Comparison of ENCODE assay signal across 17 mouse cellular contexts in the genomic region with DNA sequence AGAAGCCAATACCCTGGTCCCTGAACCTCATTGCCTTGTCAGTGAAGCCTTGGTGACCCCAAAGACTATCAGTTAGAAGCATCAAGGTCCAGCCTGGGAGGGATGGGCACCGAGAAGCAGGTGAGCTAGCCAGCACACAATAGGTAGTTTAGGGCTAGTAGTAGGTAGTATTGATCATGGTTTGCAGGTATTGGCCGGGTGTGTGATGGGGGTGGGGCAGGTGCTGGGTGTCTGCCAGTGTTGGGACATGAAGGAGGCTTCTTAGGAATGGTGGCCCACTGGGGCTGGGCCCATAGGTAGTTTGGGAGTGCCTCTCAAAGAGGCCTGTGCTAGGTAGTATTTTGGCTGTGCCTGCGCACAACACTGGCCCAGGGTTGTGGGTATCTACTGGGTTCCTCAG. TPM values are rescaled to one million over a fixed set of nuclear protein-coding genes. Genes with fewer than 3 reads are reported as not detected.
A peak's percentile ranks its signal among the peaks of the same experiment; 100 is the strongest.
DNase-seq lines count a peak whose midpoint lies in the region; ATAC-seq and TF ChIP-seq lines count a peak whose summit lies in the region.
"Had no signal": no experiment of that assay in that cellular context is flagged by ENCODE, and none has a peak within 500 bp of the region (broad histone marks: within the 10 kb centered on the region; RNA-seq: fewer than 3 reads in every experiment).

No protein-coding gene starts in this region.

- peaks cover 97% of the 10 kb centered on the region for H3K27me3 ChIP-seq in midbrain, embryonic 15.5 days (replicated peaks)

- no peak overlapping the region for H3K4me3 ChIP-seq in gastrocnemius, adult 2 months
- H3K4me3 ChIP-seq in midbrain, embryonic 15.5 days, result no peak overlapping the region

- H3K36me3 ChIP-seq in midbrain, embryonic 15.5 days (replicated peaks), result no peaks in the 10 kb centered on the region
- H3K36me3 ChIP-seq: stomach, embryonic 15.5 days had no signal

- ATAC-seq in midbrain, embryonic 15.5 days (replicated peaks), result no peak
- ATAC-seq: forebrain, postnatal 0 days had no signal

- no peak overlapping the region for H3K9ac ChIP-seq in midbrain, embryonic 15.5 days
- H3K9ac ChIP-seq: forebrain, postnatal 0 days; stomach, embryonic 15.5 days had no signal

- no peak overlapping the region for H3K27ac ChIP-seq in gastrocnemius, adult 2 months
- no peak overlapping the region for H3K27ac ChIP-seq in midbrain, embryonic 15.5 days
- H3K27ac ChIP-seq: stomach, embryonic 15.5 days had no signal

- TF ChIP-seq CTCF in gastrocnemius, adult 2 months (IDR thresholded peaks at IDR 0.05), result no peak

- peaks cover 16% of the 10 kb centered on the region for H3K4me1 ChIP-seq in midbrain, embryonic 15.5 days

- no peaks in the 10 kb centered on the region for H3K9me3 ChIP-seq in midbrain, embryonic 15.5 days
- H3K9me3 ChIP-seq: stomach, embryonic 15.5 days had no signal

- 14% methylated on average over 3 of the region's 3 CpGs for WGBS in midbrain, embryonic 15.5 days

- no peak overlapping the region for H3K4me2 ChIP-seq in midbrain, embryonic 15.5 days

- intact Hi-C loops in gastrocnemius, adult 2 months (cut with DNase I), result loop anchor here (5.0 kb wide), 1 partner anchor 833 kb away; no protein-coding TSS in a partner anchor

- peak; percentile 24 for DNase-seq in gastrocnemius, adult 2 months
- DNase-seq in gastrocnemius, postnatal 10 days, result no peak
- peak; percentile 5 for DNase-seq in ZHBTc4 (ENCODE audit: low read depth, low spot score)
- peak; percentile 39 for DNase-seq in kidney, postnatal 10 days
- peak; percentile 11 for DNase-seq in naive thymus-derived CD4-positive, alpha-beta T cell, adult 2 months (ENCODE audit: low read depth)
- DNase-seq in urinary bladder, postnatal 36 days (ENCODE audit: low spot score in 2 of 2), result no peak
- DNase-seq in embryo, embryonic 10 days (ENCODE audit: low spot score), result no peak
- DNase-seq: adrenal gland, adult 2 months; cerebellum, adult 8-10 months; forebrain, postnatal 0 days; left cerebral cortex, postnatal 4 days had no signal

RNA-seq across cellular contexts. Expression of a gene that starts 1.9 kb away (rescaled TPM):
- total RNA-seq in gastrocnemius, adult 2 months (2021), result under 1 TPM in 1 of 2 experiments, not detected in 1; 0.82 TPM
- total RNA-seq in gastrocnemius, postnatal 10 days (2021), result not detected
- not detected in 2 replicates for polyA plus RNA-seq in midbrain, embryonic 15.5 days (2015; fragmentation: Nextera tagmentation; extraction: Ambion mirVana)
- total RNA-seq: forebrain, postnatal 0 days; layer of hippocampus, postnatal 14 days; left cerebral cortex, postnatal 4 days; megakaryocyte, adult 5-6 weeks had no signal
- polyA plus RNA-seq: forebrain, postnatal 0 days; heart, embryonic 16.5 days; lung, embryonic 16.5 days; stomach, embryonic 15.5 days had no signal

RNA-seq across cellular contexts. Expression of a gene that starts 1.9 kb away (rescaled TPM):
- 1 to 10 TPM; 2.8 to 3.1 TPM for total RNA-seq in gastrocnemius, adult 2 months (2021)
- total RNA-seq in gastrocnemius, postnatal 10 days (2021), result 1 to 10 TPM; 2.0 to 5.0 TPM
- not detected in 2 replicates for polyA plus RNA-seq in midbrain, embryonic 15.5 days (2015; fragmentation: Nextera tagmentation; extraction: Ambion mirVana)
- total RNA-seq: forebrain, postnatal 0 days; layer of hippocampus, postnatal 14 days; left cerebral cortex, postnatal 4 days; megakaryocyte, adult 5-6 weeks had no signal
- polyA plus RNA-seq: forebrain, postnatal 0 days had no signal

RNA-seq across cellular contexts. Expression of a gene that starts 6.5 kb away (rescaled TPM):
- total RNA-seq in gastrocnemius, adult 2 months (2021), result 1 to 10 TPM; 2.6 to 2.7 TPM
- total RNA-seq in gastrocnemius, postnatal 10 days (2021), result 1 to 10 TPM; 1.6 to 2.2 TPM
- polyA plus RNA-seq in midbrain, embryonic 15.5 days (2015; fragmentation: Nextera tagmentation; extraction: Ambion mirVana), result not detected in 2 replicates
- total RNA-seq: forebrain, postnatal 0 days; layer of hippocampus, postnatal 14 days; left cerebral cortex, postnatal 4 days; megakaryocyte, adult 5-6 weeks had no signal
- polyA plus RNA-seq: forebrain, postnatal 0 days; heart, embryonic 16.5 days had no signal

RNA-seq across cellular contexts. Expression of a gene that starts 6.6 kb away (rescaled TPM):
- 1 to 10 TPM; 4.7 to 5.0 TPM for total RNA-seq in gastrocnemius, adult 2 months (2021)
- total RNA-seq in gastrocnemius, postnatal 10 days (2021), result 1 to 10 TPM; 9.4 to 9.7 TPM
- polyA plus RNA-seq in midbrain, embryonic 15.5 days (2015; fragmentation: Nextera tagmentation; extraction: Ambion mirVana), result not detected in 2 replicates
- total RNA-seq: forebrain, postnatal 0 days; left cerebral cortex, postnatal 4 days had no signal
- polyA plus RNA-seq: forebrain, postnatal 0 days had no signal

RNA-seq across cellular contexts. Expression of a gene that starts 10.7 kb away (rescaled TPM):
- 1 to 10 TPM; 2.2 to 2.9 TPM for total RNA-seq in gastrocnemius, adult 2 months (2021)
- 1 to 10 TPM; 2.6 to 3.7 TPM for total RNA-seq in gastrocnemius, postnatal 10 days (2021)
- 0.64 TPM in 1 of 2 replicates, not detected in the other for polyA plus RNA-seq in midbrain, embryonic 15.5 days (2015; fragmentation: Nextera tagmentation; extraction: Ambion mirVana)
- total RNA-seq: forebrain, postnatal 0 days; layer of hippocampus, postnatal 14 days; left cerebral cortex, postnatal 4 days had no signal
- polyA plus RNA-seq: forebrain, postnatal 0 days had no signal

Comparison
In these comparisons a context has a peak if more than half of its experiments do, and no peak if none do; other contexts are left out.
1. DNase-seq: peak in gastrocnemius, adult 2 months (single experiment), ZHBTc4 (single experiment), kidney, postnatal 10 days (single experiment) and naive thymus-derived CD4-positive, alpha-beta T cell, adult 2 months (single experiment); none in gastrocnemius, postnatal 10 days (single experiment), urinary bladder, postnatal 36 days (0 of 2) and embryo, embryonic 10 days (single experiment).